Mouse (Mus musculus) megakaryocyte, embryonic 14.5 days (primary cell): ENCODE data around the gene Cdk6. TPM values are rescaled to one million over a fixed set of nuclear protein-coding genes. Genes with fewer than 3 reads are reported as not detected.

Experiments used
- H3K27me3 ChIP-seq: replicated peaks from 2 replicates; pipeline ENCODE3; 2012; ENCODE audit warnings: inconsistent platforms
- H3K36me3 ChIP-seq: replicated peaks from 2 replicates; pipeline ENCODE3; 2012; ENCODE audit warnings: low read length, inconsistent platforms, mixed read lengths
- H3K4me1 ChIP-seq: 2 replicates; pipeline ENCODE4 v1.6.1; 2012; ENCODE audit warnings: inconsistent platforms
- H3K4me3 ChIP-seq: replicated peaks from 2 replicates; pipeline ENCODE3; 2012; ENCODE audit warnings: moderate library complexity, mild to moderate bottlenecking, inconsistent platforms
- H3K9me3 ChIP-seq: 2 replicates; pipeline ENCODE4 v1.6.1; 2012; ENCODE audit warnings: inconsistent platforms
- FLI1 ChIP-seq: IDR thresholded peaks from 2 replicates; pipeline ENCODE4 v1.6.1; 2012; ENCODE audit warnings: low read length, inconsistent platforms, mixed read lengths
- GATA1 ChIP-seq: IDR thresholded peaks from 3 replicates; pipeline ENCODE4 v1.6.1; 2012; ENCODE audit warnings: mixed read lengths, low read length, inconsistent platforms, borderline replicate concordance
- polyA plus RNA-seq: library from polyadenylated mRNA; stranded (reverse); fragments of >175 nt; gene quantifications from 2 replicates; pipeline ENCODE4 v1.2.3, GENCODE M21; 2012; ENCODE audit warnings: low replicate concordance; ENCODE audit not compliant: insufficient read depth

The Cdk6 gene
- polyA plus RNA-seq, 1 experiment, result 9.5 TPM

DNA sequence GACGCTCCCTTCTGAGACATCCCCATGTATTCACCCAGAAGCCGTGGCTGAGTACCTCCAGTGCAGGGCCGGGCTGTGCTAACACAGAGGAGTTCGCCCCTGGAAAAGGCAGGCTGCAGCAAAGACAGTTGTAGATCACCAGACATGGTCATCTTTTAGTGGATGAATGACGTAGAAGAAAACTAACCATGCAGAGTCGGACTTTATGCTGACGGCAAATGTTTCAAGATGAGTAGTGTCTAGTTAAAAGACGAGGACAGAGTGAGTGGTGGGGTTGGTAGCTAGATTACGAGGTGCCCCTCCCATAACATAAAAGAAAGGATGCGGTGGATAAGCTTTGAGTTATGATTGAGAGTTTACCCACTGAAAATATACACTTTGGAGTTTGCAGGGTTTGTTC lies 33.5 kb downstream of the Cdk6 start:
- H3K27me3 ChIP-seq, result no peaks in the 10 kb centered on the region
- TF ChIP-seq GATA1 (no peak), FLI1 (no peak)
- H3K9me3 ChIP-seq, result no peaks in the 10 kb centered on the region
- H3K36me3 ChIP-seq, result peaks cover 33% of the 10 kb centered on the region
- peaks cover 55% of the 10 kb centered on the region for H3K4me1 ChIP-seq
- no peak overlapping the region for H3K4me3 ChIP-seq

GRCm38 (mm10) chr5:3376167-3376566 lies 34.9 kb downstream of the Cdk6 start:
- H3K4me3 ChIP-seq, result no peak overlapping the region
- peaks cover 33% of the 10 kb centered on the region for H3K36me3 ChIP-seq
- TF ChIP-seq GATA1 (no peak), FLI1 (no peak)
- no peaks in the 10 kb centered on the region for H3K9me3 ChIP-seq
- H3K27me3 ChIP-seq, result no peaks in the 10 kb centered on the region
- H3K4me1 ChIP-seq, result peaks cover 55% of the 10 kb centered on the region

DNA sequence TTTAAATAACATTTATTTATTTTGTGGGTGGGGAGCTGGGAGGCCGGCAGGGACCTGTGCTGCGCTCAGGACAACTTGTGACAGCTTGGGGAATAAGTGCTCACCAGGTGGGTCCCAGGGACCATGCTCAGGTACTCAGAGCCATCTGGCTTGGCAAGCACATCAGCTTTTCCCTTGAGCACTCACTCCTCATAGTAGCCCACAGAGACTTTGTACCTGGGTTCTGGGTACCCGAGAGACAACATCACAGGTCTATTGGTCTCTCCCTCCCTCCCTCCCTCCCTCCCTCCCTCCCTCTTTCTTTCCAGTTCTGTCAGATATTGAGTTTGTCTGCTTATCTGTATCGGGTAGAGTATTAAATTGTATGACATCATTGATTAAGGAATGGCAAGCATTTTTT lies 38.0 kb downstream of the Cdk6 start:
- H3K4me1 ChIP-seq, result peaks cover 66% of the 10 kb centered on the region
- TF ChIP-seq GATA1 (no peak), FLI1 (no peak)
- no peaks in the 10 kb centered on the region for H3K9me3 ChIP-seq
- H3K27me3 ChIP-seq, result no peaks in the 10 kb centered on the region
- H3K36me3 ChIP-seq, result peaks cover 36% of the 10 kb centered on the region
- no peak overlapping the region for H3K4me3 ChIP-seq

DNA sequence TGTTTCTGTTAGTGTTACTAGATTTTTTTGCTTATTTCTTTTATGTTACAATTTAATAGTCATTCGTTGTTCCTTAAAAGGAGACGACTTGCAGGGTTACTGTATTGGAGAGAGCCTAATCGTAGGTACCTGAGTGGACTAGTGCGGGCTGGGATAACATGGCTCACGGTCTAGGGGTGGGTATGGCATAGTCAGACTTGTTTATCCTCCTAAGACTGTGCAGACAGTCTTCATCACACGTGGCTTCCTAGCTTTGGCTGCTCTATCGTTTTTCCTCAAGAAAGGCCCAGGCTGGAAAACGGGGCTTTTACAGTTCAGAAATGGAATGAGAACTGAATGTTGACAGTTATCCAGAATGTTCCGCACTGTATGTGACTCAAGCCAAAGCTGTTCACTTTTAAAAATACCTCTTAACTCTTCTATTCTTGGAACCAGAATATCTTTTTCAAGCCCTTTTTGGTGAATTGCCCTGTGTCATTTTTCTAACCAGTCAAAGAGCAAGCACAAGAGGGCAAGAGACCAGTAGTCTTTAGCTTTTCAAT lies 39.5 kb downstream of the Cdk6 start:
- Histone ChIP-seq H3K9me3 (no peaks in the 10 kb centered on the region), H3K27me3 (no peaks in the 10 kb centered on the region), H3K4me3 (no peak overlapping the region), H3K36me3 (peaks cover 27% of the 10 kb centered on the region), H3K4me1 (peaks cover 73% of the 10 kb centered on the region)
- TF ChIP-seq GATA1, result no peak
- no peak for TF ChIP-seq FLI1

GRCm38 (mm10) chr5:3381795-3382194 lies 40.5 kb downstream of the Cdk6 start:
- no peaks in the 10 kb centered on the region for H3K9me3 ChIP-seq
- H3K4me3 ChIP-seq, result no peak overlapping the region
- H3K4me1 ChIP-seq, result peaks cover 77% of the 10 kb centered on the region
- no peak for TF ChIP-seq GATA1
- no peak for TF ChIP-seq FLI1
- H3K27me3 ChIP-seq, result no peaks in the 10 kb centered on the region
- H3K36me3 ChIP-seq, result peaks cover 26% of the 10 kb centered on the region

GRCm38 (mm10) chr5:3382343-3383040 lies 41.2 kb downstream of the Cdk6 start:
- Histone ChIP-seq H3K36me3 (peaks cover 28% of the 10 kb centered on the region), H3K4me1 (peaks cover 75% of the 10 kb centered on the region), H3K4me3 (no peak overlapping the region), H3K27me3 (no peaks in the 10 kb centered on the region), H3K9me3 (no peaks in the 10 kb centered on the region)
- TF ChIP-seq FLI1 (no peak), GATA1 (no peak)

DNA sequence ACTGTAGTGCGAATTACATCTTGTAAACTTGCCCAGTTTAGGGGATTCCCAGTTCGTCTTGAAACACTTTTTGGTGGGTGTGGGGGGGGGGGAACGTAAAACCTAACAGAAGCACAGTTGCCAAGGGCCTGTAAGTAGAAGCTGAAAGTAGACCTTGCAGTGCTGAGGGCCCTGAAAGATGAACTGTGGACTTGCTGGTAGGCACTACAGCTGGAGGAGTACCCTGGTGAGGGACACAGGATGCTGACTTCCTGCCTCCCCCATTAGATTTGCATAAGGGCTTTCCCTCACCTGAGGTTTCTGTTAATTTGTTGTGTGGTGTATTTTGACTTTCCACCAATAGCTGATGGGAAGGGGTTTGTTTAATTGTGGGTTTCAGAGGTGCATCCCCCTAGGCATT lies 42.3 kb downstream of the Cdk6 start:
- H3K4me3 ChIP-seq, result no peak overlapping the region
- H3K9me3 ChIP-seq, result no peaks in the 10 kb centered on the region
- no peak for TF ChIP-seq GATA1
- TF ChIP-seq FLI1, result no peak
- H3K4me1 ChIP-seq, result peaks cover 75% of the 10 kb centered on the region
- H3K36me3 ChIP-seq, result peaks cover 32% of the 10 kb centered on the region
- no peaks in the 10 kb centered on the region for H3K27me3 ChIP-seq

GRCm38 (mm10) chr5:3385078-3385477 lies 43.8 kb downstream of the Cdk6 start:
- H3K4me1 ChIP-seq, result peaks cover 70% of the 10 kb centered on the region
- no peaks in the 10 kb centered on the region for H3K9me3 ChIP-seq
- peaks cover 42% of the 10 kb centered on the region for H3K36me3 ChIP-seq
- peak overlapping the region; percentile 85 for H3K4me3 ChIP-seq
- H3K27me3 ChIP-seq, result no peaks in the 10 kb centered on the region
- TF ChIP-seq GATA1, result no peak
- no peak for TF ChIP-seq FLI1

DNA sequence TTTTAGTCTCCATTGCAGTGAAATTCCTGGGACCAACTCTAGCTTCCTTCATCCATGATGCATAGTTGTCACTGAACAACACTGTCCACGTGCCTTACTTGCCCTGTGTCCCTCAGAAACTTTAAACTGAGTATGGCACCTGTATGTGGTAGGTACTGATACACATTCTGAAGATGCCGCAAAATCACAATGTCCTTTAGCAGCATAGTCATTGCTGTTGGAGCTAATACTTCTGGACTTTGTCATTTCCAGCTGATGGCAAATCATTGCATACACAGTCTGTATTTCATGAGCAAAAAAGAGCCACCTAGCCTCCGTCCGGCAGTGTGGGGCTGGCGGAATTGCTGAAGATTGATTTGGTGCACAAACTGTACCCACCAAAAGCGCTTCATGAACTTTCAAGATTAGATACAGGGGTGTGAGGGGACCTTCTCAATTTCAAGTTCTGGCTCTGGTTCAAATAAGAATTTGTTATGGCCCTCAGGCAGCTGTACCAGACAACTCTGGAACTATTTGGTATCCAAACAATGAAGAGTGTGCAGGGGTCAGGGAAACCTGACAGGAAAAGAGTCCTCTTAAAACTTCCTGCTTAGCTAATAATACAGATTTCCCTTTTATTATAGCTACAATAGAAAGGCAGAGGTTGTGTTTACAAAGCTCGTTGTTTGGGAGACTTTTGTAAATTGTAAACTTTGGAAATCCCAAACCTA lies 44.9 kb downstream of the Cdk6 start:
- no peak for TF ChIP-seq FLI1
- TF ChIP-seq GATA1, result no peak
- Histone ChIP-seq H3K4me3 (no peak overlapping the region), H3K27me3 (no peaks in the 10 kb centered on the region), H3K9me3 (no peaks in the 10 kb centered on the region), H3K36me3 (peaks cover 51% of the 10 kb centered on the region), H3K4me1 (peaks cover 65% of the 10 kb centered on the region)

DNA sequence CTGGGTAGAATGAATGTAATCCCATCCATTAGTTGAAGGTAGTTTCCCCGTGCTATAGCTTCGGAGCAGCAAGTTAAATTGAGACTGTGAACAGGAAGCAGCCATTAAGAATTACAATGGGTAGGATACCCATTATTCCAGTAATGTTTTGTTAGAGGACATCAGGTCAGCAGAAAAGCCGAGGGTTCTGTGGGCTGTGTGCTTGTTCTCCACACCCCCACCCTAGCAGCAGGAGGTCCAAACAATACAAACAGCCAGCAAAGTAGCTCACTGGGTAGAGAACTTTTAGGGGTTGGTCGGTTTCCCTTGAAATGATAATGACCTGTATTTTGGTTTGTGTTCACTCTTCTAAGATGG lies 45.4 kb downstream of the Cdk6 start:
- Histone ChIP-seq H3K36me3 (peaks cover 56% of the 10 kb centered on the region), H3K4me1 (peaks cover 65% of the 10 kb centered on the region), H3K4me3 (no peak overlapping the region), H3K27me3 (no peaks in the 10 kb centered on the region), H3K9me3 (no peaks in the 10 kb centered on the region)
- TF ChIP-seq FLI1, result no peak
- TF ChIP-seq GATA1, result no peak
